Mouse (Mus musculus) ES-E14 (cell line): Measurements from ENCODE around the gene Tmem102. TPM values are rescaled to one million over a fixed set of nuclear protein-coding genes. Genes with fewer than 3 reads are reported as not detected.

ENCODE experiments used
- DNase-seq: peaks from one replicate; pipeline ENCODE4 v3.0.0-alpha.2; 2013; ENCODE audit warnings: low read depth, low spot score
- H3K27ac ChIP-seq: 2 replicates; pipeline ENCODE4 v1.5.1; 2012; ENCODE audit warnings: low read depth, mild to moderate bottlenecking, low read length, moderate library complexity, mixed read lengths; ENCODE audit not compliant: poor library complexity, insufficient read depth, severe bottlenecking
- H3K36me3 ChIP-seq: 2 replicates; pipeline ENCODE4 v1.6.1; 2012; ENCODE audit warnings: mild to moderate bottlenecking, low read length, moderate library complexity, mixed read lengths; ENCODE audit not compliant: control insufficient read depth, poor library complexity, insufficient read depth, severe bottlenecking
- H3K4me1 ChIP-seq, 2 experiments: fragments of 150-350 bp in 1 of 2; sonication (generic) in 1 of 2; 2 replicates each; pipeline ENCODE4 v1.6.1; 2012; ENCODE audit warnings: low read length in 2 of 2, mild to moderate bottlenecking in 1 of 2, mixed read lengths in 1 of 2; ENCODE audit not compliant: control insufficient read depth in 2 of 2, insufficient read depth in 2 of 2, poor library complexity in 1 of 2
- H3K4me3 ChIP-seq, 2 experiments: fragments of 150-350 bp in 1 of 2; sonication (generic) in 1 of 2; 2 replicates each; pipeline ENCODE4 v1.5.1; 2012; ENCODE audit warnings: low read length in 2 of 2, low read depth in 1 of 2, mild to moderate bottlenecking in 1 of 2, mixed read lengths in 1 of 2; ENCODE audit not compliant: insufficient read depth in 1 of 2, poor library complexity in 1 of 2, severe bottlenecking in 1 of 2
- H3K9ac ChIP-seq: 2 replicates; pipeline ENCODE4 v1.6.1; 2012; ENCODE audit warnings: low read depth, mild to moderate bottlenecking, low read length, mixed read lengths; ENCODE audit not compliant: poor library complexity, insufficient read depth, severe bottlenecking
- H3K9me3 ChIP-seq: fragments of 150-350 bp; sonication (generic); 2 replicates; pipeline ENCODE4 v1.6.1; 2012; ENCODE audit warnings: low read depth, mild to moderate bottlenecking, low read length; ENCODE audit not compliant: control insufficient read depth, insufficient read depth
- CHD2 ChIP-seq: IDR thresholded peaks from 2 replicates; pipeline ENCODE4 v1.6.1; 2014; ENCODE audit warnings: mild to moderate bottlenecking, low read depth, low read length, inconsistent platforms
- HCFC1 ChIP-seq: IDR thresholded peaks from 2 replicates; pipeline ENCODE4 v1.6.1; 2012; ENCODE audit warnings: low read length, inconsistent platforms, borderline replicate concordance; ENCODE audit not compliant: insufficient read depth
- MAFK ChIP-seq: IDR thresholded peaks from 2 replicates; pipeline ENCODE4 v1.6.1; 2014; ENCODE audit warnings: mild to moderate bottlenecking, low read depth, low read length, inconsistent platforms; ENCODE audit not compliant: insufficient read depth
- ZC3H11A ChIP-seq: IDR thresholded peaks from 2 replicates; pipeline ENCODE4 v1.6.1; 2012; ENCODE audit warnings: low read depth, mild to moderate bottlenecking, inconsistent platforms, low read length, borderline replicate concordance
- ZNF384 ChIP-seq: IDR thresholded peaks from 2 replicates; pipeline ENCODE4 v1.6.1; 2012; ENCODE audit warnings: low read depth, low read length, inconsistent platforms
- in situ Hi-C, 2 experiments: fragments of 600-800 bp; cut with MboI; formaldehyde crosslinking; loops; one replicate each; pipeline ENCODE4 v1.15.1; 2025; ENCODE audit warnings: low sequenced_read_pairs in 2 of 2, inconsistent platforms in 1 of 2; ENCODE audit not compliant: unreplicated experiment in 2 of 2
- total RNA-seq: library from RNA; depleted of rRNA; stranded (reverse); fragments of 300-350 nt; gene quantifications from 2 replicates; pipeline ENCODE4 v1.2.3, GENCODE M21; 2012

Gene Tmem102
- total RNA-seq, 1 experiment: 1.3 TPM

GRCm38 (mm10) chr11:69776488-69776887 is 28.9 kb downstream of the Tmem102 start:
- no peak for TF ChIP-seq MAFK
- TF ChIP-seq ZC3H11A: no peak
- no peak for TF ChIP-seq ZNF384
- TF ChIP-seq HCFC1: no peak
- no peak for TF ChIP-seq CHD2
- Histone ChIP-seq H3K4me3 (peak overlapping the region; percentile 32 to 36; a peak in 2 of 4 replicates), H3K9ac (no peak overlapping the region; the same call in 1 of the 2 replicates), H3K27ac (no peak overlapping the region), H3K4me1 (peaks cover 6 to 25% of the 10 kb centered on the region in 2 experiments; a peak in 3 of 4 replicates), H3K36me3 (no peaks in the 10 kb centered on the region), H3K9me3 (no peaks in the 10 kb centered on the region)
- DNase-seq: no peak
- in situ Hi-C loops: no loop called here

GRCm38 (mm10) chr11:69775716-69776115 is 29.7 kb downstream of the Tmem102 start:
- Histone ChIP-seq H3K27ac (no peak overlapping the region), H3K9me3 (no peaks in the 10 kb centered on the region), H3K4me3 (peak overlapping the region; percentile 32 to 36; a peak in 3 of 4 replicates), H3K36me3 (no peaks in the 10 kb centered on the region), H3K9ac (no peak overlapping the region; the same call in 1 of the 2 replicates), H3K4me1 (peaks cover 6 to 25% of the 10 kb centered on the region in 2 experiments; a peak in 2 of 4 replicates)
- DNase-seq: no peak
- in situ Hi-C loops: no loop called here
- TF ChIP-seq CHD2 (no peak), ZC3H11A (no peak), ZNF384 (no peak), HCFC1 (no peak), MAFK (no peak)

- TF ChIP-seq HCFC1: no peak
- TF ChIP-seq ZNF384: no peak
- TF ChIP-seq ZC3H11A: no peak
- TF ChIP-seq MAFK: no peak
- TF ChIP-seq CHD2: no peak
- no peaks in the 10 kb centered on the region for H3K9me3 ChIP-seq
Observed at GRCm38 (mm10) chr11:69774961-69775360, 30.5 kb downstream of the Tmem102 start.

GRCm38 (mm10) chr11:69767625-69767909 is 37.9 kb downstream of the Tmem102 start:
- Histone ChIP-seq H3K4me1 (peaks cover 0 to 11% of the 10 kb centered on the region in 2 experiments; a peak in 2 of 4 replicates), H3K4me3 (no peak overlapping the region), H3K9ac (no peak overlapping the region), H3K9me3 (no peaks in the 10 kb centered on the region), H3K36me3 (no peaks in the 10 kb centered on the region), H3K27ac (no peak overlapping the region)
- no peak for DNase-seq
- in situ Hi-C loops: no loop called here
- peak; percentile 36; the same call in 1 of the 2 replicates for TF ChIP-seq MAFK
- TF ChIP-seq HCFC1: no peak

More at GRCm38 (mm10) chr11:69774961-69775360, 30.5 kb downstream of the Tmem102 start:
- no peak for DNase-seq
- H3K9ac ChIP-seq: no peak overlapping the region
- H3K27ac ChIP-seq: no peak overlapping the region
- in situ Hi-C loops: no loop called here
- no peak overlapping the region for H3K4me3 ChIP-seq
- peaks cover 6 to 25% of the 10 kb centered on the region in 2 experiments; a peak in 2 of 4 replicates for H3K4me1 ChIP-seq
- H3K36me3 ChIP-seq: no peaks in the 10 kb centered on the region

- no peak for TF ChIP-seq ZNF384
- TF ChIP-seq ZC3H11A: no peak
- no peak for TF ChIP-seq HCFC1
- no peak for TF ChIP-seq CHD2
- no peak for TF ChIP-seq MAFK
- H3K4me3 ChIP-seq: peak overlapping the region; percentile 84 to 93
- no peak for DNase-seq
- no peaks in the 10 kb centered on the region for H3K36me3 ChIP-seq
- no peak overlapping the region for H3K9ac ChIP-seq
- H3K27ac ChIP-seq: no peak overlapping the region
- H3K4me1 ChIP-seq: peaks cover 0 to 11% of the 10 kb centered on the region in 2 experiments; a peak in 2 of 4 replicates
- H3K9me3 ChIP-seq: no peaks in the 10 kb centered on the region
- in situ Hi-C loops: no loop called here
Observed at GRCm38 (mm10) chr11:69766872-69767624, 38.4 kb downstream of the Tmem102 start.
